Mouse (Mus musculus): ENCODE results near the gene Arhgap32.

Arhgap32 gene

DNA sequence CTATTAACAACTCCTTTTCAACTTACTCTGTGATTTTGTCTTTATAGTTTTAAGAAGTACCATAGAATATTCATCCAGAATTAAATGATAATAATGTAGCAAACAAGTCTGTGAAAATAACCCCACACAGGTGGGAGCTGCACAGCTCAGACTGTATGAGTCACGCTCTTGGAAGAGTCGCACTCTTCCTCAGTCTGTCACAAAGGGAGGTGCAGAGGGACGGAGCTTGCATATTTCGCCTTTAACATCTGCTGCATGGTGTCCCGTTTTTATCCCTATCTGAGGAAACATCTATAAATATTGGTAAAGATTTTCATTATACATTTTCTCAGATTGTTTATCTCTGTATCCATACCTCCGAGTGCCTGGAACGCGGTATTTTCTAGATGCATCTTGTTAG, 91.2 kb downstream of the Arhgap32 start:
- DNase-seq, result no peak

DNA sequence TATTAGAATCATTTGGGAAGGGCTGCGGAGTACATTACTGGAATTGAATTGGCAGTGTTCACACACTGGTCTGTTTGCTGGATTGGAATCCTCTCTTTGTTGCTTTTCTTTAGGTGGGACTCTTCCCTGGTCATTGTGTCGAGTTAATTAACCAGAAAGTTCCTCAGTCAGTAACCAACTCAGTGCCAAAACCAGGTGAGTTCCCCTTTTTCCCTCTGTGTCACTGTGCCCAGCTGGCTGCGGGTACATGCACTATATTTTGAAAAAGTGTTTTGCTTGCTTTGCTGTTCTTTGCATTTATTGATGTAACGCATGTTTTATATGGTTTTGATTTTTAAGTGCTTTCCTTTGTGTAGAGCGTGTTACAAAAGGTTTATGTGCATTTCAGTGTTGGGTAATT, 92.1 kb downstream of the Arhgap32 start:
- no peak for DNase-seq

DNA sequence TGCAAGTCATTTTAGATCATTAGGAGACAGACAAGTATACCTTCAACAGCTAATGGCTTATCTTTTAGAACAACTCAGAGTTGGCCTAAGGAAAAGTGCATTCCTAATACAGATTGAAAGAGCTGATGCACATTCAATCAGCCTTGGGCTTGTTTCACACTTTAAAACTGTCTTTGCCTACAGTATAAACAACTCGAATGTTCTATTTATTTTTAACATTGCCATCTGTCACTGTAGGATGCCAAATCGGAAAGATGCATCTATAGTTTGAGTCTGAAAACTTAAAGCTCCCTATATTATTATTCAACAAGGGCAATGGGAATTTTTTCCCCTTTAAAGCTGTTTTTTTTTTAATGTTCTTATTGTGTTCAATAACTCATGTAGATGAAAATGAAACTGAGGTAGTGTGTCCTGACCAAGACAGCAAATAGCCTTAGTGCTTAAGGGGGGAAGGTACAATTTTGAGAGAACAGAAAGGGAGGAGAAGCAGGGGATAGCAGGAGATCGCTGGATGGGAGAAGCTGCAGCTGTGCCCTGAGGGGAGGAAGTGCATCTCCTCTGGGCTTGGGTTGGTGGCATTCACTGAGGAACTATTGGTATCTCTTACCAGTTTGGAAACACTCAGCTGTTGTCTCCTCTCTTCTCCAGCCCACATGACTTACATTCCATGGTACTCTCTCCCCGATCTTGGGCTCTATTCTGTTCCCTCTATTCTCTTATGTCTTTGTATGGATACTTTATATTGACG, 101.1 kb downstream of the Arhgap32 start:
- DNase-seq, result no peak

DNA sequence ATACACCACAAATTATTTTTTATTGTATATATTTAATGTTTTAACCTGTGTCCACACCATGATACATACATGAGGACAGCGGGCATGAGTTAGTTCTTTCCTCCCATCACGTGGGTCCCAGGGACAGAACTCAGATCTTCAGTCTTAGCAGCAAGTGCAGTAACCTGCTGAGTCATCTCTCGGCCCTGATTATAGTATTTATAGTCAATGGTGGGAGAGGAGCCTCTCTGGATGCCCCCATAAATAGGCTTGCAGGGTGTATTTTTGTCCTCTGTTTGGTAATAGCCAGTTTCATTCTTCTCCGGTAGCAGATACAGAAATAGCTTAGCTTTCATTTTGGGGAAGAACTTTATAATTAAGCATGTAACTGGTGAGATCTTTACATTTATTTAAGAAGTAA, 103.5 kb downstream of the Arhgap32 start:
- DNase-seq, result no peak

DNA sequence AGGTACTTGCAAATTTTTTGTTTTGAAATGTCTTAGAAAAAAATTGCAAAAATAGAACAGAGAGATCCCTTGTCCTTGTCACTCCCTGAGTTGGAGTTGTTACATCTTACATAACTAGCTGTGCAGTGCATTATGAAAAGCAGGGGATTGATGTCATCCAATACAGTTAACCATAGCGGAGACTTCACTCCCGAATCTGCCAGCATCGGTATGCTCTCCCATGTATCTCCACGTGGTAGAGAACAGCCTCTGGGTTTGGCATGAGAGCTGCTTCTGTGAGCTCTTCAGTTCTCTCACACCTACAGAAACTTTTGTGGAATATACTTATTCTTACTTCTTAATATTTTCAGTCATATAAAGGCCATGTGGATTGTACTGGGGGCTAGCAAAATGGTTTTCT, 106.2 kb downstream of the Arhgap32 start:
- no peak for DNase-seq

DNA sequence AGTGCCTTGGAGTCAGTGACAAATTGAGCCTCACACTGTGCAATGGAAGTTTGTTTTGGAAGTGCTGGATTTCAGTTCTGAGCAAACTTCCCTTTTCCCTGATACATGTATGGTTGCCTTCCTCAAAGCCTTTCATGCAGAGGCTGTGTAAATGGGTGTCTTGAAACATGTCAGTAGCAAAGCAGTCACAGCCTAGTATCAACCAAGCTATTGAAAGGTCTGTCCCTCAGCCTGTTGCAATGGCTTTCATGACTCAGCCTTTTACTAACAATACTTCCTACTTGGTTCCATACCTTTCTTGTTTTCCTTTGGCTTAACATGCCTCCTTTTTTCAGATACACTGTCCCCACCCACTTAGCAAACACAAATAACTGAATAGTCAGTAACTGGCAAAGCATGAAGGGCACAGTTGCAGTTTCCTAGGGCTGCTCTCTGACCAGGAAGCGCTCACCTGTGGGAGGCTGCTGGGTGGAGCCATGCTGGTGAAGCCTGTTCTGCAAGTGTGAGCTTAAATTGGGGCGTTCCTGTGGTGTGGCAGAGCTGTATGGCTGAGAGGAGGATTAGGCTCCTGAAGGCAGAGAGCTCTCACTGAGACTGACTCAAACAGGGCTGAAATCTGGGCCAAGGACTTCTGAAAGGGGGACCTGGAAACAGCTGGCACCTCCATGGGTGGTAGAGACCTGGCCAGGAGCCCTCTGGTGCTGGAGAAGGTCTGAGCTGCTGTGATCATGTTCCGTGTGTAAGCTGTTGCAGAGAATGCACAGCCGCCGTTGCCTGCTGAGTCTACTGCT, 108.0 kb downstream of the Arhgap32 start:
- peak; percentile 13 for DNase-seq

DNA sequence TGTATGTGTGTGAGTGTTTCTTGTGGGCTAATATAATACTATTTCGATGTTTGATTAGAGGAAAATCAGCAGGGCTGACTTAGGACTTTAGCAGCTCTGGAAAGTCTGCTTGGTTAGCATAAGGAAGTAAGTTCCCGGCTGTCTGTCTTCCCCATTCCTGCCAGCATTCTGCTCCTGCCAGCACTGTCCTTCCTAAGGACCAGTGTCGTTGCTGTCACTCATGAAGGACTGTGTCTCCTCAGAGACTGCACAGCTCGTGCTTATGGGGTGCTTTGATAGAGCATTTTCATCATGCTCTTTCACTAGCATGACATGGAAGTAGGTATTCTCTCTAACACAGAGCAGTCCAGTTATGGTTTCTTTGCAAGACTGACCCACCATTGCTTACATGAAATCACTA, 109.0 kb downstream of the Arhgap32 start:
- no peak for DNase-seq

DNA sequence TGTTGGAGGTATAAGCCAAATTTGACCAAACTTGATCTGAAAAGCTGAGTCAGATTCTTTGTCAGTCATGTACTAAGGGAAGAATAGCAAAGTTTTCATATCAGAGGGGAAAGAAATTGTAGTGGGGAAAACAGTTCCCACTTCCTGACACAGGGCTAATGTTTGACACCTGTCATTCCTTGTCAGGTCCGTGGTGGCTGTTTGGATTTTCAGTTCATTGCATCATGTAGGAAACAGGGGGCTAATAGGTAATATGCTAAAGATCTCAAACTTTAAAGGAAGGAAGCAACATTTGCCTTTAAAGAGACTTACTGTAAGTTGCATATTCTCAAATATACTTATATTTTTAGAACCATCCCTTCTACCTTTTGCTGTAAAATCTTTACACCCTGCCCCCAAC, 109.6 kb downstream of the Arhgap32 start:
- no peak for DNase-seq

DNA sequence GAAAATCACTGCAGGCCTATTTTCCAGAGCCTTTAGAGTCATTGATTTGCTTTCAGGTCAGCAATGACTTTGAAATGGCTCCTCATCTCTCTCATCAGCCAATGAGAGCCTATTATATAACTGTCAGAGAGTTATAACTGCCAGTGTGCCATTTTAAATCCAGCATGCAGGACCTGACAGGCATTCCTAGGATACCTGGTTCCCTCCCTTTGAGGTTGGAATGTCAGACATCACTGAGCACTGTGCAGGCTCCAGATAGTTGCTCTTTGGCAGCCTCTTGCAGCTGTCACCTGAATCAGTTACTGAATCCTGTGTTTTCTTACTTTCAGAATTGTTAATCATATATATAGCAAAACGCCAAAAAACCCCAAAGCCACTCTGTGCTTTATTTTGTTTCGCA, 111.1 kb downstream of the Arhgap32 start:
- DNase-seq, result no peak

DNA sequence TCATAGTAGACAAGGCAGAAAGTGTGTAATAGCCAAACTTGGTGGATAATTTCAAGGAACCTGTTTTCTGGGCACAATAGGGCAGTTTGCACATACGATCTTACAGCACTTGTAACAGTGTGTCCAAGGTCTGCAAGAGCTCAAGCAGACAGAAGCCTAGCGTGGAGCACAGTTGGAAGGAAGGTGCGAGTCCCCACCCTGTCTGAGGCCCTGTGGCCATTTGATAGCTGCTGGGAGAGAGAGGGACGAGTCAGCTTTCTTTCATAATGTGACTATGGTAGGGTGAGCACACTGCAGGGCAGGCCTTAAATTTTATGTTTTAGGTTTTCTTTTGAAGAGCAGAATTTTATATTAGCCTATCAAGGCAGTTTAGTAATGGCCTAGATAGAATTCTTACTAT, 117.7 kb downstream of the Arhgap32 start:
- DNase-seq, result no peak

DNA sequence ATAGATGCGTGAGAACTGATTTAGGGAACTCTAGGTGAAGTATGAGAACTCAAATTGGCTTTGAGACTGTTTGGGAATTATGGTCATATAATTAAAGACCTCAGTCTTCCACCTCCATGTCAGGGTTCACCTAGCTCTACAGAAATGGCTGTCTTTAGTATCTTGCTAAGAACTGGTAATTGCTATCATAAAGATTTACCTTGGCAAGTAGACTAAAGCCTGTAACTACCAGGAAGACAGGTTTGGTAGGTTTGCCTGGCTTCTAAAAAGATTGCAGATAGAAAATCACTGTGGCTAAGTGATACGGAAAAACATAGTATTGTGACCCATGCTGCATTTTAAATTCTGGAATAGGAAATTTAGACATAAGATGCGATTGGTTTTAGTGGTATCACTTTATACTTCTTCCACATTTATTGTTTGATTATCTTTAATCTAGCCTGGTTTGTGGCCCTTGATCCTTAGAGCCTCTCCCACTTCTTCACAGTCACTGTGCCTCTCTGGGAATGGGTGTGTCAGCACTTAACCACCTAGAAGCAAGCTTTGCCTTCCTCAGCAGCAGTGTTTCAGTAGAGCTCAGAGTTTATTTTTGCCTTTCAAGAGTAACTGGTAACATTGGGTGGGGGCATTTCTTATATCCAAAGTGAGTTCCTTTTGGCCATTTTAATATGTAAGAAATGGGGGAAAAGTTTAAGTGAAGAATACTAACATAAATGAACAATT, 119.0 kb downstream of the Arhgap32 start:
- no peak for DNase-seq

DNA sequence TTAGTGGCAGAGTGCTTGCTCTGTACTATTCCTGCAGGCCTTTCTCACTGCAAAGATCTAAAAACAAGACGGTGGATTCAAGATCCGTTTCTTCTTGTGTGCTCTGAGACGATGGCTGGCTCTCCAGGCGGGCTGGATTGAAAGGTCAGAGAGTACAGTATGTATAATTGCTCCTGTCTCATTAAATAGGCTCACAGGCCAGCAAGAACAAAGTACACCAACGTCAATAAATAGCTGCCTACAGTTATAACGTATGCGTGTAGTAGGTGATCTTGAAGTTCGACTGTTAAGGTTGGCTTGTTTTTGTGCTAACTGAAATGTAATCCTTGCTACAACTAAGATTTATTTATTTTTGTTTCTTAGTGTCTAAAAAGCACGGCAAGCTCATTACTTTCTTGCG, 123.0 kb downstream of the Arhgap32 start:
- no peak for DNase-seq

DNA sequence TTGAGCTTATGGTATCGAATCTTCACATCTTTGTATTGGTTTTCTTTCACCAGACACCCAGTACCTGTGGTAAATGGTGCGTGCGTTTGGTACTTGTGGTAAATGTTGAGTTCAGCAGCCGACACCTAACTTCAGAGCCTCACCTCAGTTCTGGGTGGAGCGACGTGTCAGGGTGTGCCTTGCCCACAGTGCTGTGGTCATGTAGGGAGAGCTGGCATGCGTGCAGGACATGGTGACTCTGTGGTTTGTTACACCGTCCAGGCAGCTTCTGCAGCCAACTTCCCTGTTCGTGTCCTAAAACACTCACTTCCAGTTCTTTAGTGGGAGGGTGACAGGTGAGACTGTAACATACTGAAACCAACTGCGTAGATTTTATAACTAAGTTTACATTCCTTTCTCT, 123.5 kb downstream of the Arhgap32 start:
- DNase-seq, result no peak

DNA sequence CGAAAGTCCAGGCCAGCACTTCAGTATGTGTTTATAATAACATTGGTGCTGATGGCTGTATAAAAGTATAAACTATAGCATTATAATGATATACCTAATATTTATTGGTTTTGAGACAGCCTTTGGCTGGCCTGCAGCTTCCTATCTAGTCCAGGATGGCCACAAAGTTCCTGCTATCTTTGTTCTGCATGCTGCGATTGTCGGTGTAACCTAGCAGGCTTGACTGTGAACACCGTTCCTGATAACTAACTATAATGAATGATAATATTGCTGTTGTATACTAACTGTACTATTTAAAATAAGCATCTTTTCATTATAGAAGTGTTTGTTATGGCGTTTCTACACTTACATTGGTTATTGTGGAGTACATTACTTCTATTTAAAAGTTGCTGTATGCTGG, 124.5 kb downstream of the Arhgap32 start:
- no peak for DNase-seq

DNA sequence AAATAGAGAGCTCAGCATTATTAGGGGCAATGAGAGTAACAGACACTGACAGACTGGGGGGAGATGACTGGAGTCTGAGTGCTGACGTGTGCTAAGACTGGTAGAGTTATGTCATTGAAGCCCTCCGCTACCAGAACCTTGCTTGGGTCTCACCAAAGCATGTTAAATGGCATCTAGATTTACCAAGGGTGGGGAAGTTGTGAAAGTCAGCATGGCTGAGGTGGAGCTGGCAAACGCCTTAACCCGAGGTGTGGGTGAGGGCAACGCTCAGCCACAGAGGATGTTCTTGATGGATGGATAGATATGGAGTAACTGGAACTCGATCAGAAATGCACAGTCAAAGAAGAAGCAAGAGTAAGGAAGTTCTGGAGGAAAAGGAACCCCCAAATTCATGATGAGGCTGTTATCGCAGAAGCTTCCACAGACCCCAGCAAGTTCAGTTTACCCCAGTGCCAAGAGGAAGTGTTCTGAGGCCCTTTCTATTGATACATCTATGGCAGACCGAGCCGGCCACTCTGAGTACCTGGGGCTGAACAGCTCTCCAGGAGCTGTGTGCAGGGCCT, 125.8 kb downstream of the Arhgap32 start:
- no peak for DNase-seq

DNA sequence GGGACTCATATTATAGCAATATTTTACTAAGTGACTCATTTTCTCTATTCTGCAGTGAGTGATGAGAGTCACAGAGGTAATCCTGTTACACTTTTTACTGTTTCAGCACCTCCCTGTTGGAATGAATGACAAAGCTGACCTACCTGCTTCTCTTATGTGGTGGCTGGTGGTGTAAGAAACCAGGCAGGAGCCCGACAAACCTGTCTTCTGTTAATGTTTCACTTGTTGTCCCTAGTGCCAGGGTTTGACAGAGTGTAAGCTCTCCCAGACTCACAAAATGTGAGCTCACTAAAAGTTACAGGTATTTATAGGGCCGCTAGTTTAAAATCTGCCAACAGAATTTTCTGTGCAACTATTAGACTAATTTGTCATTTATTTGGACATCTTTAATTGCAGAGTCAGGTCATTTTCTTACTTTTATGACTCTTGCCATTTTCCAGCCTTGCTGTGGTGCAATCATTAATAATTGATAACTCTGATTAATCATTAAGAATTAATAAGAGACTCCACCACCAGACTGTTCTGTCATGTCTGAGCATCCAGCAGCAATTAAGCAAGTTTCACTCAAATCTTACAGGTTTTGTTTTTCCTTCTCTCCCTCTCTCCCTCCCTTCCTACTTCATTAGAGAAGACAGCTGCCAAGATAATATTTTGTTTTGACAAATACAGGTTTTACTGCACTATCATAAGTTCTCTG, 127.1 kb downstream of the Arhgap32 start:
- no peak for DNase-seq

DNA sequence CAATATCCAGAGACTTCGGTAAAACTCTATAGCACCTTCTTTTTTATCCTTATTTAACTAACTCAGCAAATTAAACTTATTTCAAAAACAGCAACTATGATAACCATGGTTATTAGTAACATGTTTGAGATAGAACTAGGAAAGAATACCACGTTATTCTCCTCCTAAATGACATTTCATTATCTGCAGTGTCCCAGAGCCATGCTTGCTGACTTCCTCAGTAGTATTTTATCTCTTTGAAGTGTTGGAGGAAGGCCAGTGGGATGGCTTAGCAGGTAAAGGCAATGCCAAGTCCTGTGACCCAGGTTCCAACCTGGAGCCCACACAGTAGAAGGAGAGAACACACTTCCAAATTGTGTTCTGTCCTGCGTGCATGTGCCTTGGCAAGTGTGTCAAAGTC, 129.3 kb downstream of the Arhgap32 start:
- no peak for DNase-seq

DNA sequence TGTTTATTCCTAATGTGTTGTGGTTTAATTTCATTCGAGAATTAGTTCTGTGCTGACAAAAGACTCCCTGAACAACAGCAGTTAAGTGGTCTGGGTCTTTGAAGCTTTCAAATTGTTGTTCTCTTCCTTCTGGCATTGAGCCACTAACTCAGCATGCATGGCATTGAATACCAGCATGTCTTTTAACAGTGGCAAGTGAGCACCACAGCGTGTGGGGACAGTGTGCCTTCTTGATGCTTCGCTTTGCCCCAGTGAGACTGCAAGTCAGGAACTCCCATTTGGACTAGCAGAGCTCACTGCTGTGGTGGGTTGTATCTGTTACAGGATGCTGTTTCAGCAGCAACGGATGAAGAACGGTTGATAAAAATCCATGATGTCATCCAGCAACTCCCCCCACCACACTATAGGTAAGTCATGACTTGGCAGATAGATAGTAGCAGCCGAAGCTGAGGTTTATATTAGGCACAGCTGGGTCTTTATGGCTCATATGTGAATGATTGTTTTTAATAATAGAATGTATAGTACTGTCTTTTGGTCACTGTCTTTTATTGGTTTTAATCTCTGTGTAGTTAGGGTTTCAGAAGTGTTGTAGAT, 130.3 kb downstream of the Arhgap32 start:
- DNase-seq, result no peak

DNA sequence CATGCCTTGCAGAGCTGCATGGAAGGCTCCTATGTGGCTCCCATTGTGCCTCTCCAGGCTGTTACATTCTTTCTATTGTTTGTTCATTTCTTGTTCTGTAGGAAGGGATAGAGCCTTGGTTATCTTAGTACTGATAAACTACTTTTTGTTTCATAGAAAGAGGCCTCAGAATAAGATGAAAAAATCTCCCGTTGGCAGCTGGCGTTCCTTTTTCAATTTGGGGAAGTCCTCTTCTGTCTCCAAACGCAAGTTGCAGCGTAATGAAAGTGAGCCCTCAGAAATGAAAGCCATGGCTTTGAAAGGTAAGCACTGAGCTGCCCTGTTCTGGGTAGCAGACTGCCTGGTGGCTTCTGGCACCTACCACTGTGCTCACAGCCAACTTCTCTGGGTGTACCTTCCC, 134.6 kb downstream of the Arhgap32 start:
- DNase-seq, result no peak

DNA sequence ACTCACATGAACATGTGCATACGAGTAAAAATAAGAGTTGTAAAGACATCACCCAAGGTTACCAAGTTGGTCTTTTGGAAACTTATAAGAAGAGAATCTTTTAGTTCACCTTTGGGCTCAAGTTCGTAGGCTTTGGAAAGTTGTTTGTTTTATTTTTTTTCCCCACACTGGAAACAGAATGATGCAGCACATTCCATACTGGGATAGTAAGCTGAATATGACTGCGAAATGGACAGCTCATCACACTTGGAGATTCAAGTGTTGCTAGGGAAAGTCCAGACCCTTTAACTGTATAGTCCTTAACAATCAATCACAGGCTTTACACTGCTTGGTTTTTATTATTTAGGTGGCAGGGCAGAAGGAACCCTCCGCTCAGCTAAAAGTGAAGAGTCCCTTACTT, 137.8 kb downstream of the Arhgap32 start:
- DNase-seq, result no peak

DNA sequence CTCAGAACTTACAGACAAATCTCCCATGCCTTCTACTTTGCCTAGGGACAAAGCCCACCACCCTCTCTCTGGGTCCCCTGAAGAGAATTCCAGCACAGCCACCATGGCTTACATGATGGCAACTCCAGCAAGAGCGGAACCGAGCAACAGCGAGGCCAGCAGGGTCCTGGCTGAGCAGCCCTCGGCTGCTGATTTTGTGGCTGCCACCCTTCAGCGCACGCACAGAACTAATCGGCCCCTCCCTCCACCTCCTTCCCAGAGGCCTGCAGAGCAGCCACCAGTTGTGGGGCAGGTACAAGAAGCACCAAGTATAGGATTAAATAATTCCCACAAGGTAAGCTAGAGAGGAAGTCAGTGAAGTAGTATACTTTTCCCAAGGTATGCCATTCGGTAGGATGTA, 141.4 kb downstream of the Arhgap32 start:
- no peak for DNase-seq

DNA sequence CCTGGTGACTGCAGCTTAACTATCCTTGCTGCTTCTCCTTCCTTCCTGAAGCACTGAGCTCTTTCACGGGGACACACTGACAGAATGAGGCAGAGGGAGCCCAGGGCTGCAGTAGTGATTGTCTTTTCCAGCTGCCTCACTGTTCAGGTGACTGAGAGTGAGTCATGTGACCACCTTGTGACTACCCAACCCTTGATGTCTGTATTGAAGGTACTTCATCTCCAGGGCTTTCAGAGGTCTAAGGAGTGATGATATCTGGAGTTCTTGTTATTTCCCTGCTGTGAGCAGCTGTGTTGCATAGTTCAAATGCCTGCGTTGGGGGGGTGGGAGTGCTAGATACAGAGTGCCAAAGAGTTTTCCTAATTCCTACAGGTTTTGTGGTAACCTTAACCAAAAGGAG, 141.9 kb downstream of the Arhgap32 start:
- DNase-seq, result no peak

Data from cerebellum, adult 8-10 months (tissue).